Mouse (Mus musculus) granulocyte monocyte progenitor cell, adult 5-6 weeks (primary cell): ENCODE results near the gene Tbc1d7. TPM values are rescaled to one million over a fixed set of nuclear protein-coding genes. Genes with fewer than 3 reads are reported as not detected.

Experiments
- ATAC-seq: replicated peaks from 2 replicates; pipeline ENCODE4 v1.8.0; 2016; ENCODE audit warnings: mild to moderate bottlenecking, moderate TSS enrichment, inconsistent platforms; ENCODE audit not compliant: poor library complexity, severe bottlenecking
- total RNA-seq, 2 experiments: library from RNA; stranded (forward) in 1 of 2; stranded (reverse) in 1 of 2; fragments of 200-712, 200-1000 nt in 1 of 2; fragments of >200 nt in 1 of 2; fragmentation: Nextera tagmentation in 1 of 2; gene quantifications; 2 replicates each; pipeline ENCODE4 v1.2.3; 2014 to 2017

The Tbc1d7 gene
- total RNA-seq, 2 experiments from 2014 or later = 12.7 to 34.8 TPM

DNA sequence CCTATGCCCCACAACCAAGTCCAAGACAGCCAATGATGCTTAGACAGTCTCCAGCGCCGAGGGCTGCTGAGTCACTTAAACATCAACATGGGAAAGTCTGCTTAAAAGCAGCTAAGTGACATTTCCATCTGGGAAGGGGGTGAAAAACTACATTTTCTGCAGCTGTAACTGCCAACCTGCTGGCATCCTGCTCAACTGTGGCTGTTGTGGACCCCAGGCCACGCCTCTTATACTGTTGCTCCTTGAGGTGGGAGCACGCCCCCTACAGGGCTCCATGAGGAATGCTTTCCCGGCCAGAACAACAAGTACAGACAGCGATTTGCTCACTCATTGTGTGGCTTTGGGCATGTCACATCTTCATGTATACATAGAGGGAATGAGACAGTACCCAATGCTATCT, 25.9 kb upstream of the Tbc1d7 start:
- no peak for ATAC-seq

DNA sequence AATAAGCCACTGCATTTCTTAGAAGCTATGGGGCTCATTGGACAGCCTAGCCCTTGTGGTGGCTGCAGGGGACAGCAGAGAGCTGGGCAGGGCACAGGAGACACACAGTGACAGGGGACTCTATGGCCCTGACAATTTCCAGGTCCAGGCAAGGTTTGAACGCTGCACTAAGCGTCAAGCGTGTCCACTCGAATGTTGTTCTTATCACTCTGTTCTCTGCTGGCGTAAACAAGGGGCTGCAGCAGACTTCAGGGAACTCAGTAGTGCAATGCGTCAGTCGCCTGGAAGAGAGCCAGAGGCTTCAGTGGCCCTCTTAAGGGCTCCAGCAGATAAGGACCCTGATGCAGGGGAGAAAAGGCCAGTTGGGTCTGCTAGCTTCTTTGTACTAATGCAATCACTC, 24.7 kb upstream of the Tbc1d7 start:
- ATAC-seq = no peak

DNA sequence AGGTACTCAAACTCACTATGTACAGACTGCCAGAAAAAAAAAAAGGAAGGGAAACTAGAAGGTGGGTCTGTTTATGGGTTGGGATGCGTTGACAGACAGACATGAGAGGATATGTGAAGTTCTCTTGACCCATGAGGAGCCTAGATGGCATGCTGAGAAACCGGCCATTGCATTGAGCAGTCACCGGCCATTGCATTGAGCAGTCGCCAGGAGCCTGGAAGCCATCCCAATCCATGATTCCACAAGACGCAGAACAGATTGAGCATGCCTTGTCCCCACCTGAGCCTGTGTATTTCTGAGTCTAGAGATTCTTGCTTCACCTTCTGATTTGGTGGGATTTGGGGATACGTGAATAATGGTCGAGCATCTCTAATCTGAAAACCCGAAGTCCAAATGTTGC, 22.6 kb upstream of the Tbc1d7 start:
- no peak for ATAC-seq

DNA sequence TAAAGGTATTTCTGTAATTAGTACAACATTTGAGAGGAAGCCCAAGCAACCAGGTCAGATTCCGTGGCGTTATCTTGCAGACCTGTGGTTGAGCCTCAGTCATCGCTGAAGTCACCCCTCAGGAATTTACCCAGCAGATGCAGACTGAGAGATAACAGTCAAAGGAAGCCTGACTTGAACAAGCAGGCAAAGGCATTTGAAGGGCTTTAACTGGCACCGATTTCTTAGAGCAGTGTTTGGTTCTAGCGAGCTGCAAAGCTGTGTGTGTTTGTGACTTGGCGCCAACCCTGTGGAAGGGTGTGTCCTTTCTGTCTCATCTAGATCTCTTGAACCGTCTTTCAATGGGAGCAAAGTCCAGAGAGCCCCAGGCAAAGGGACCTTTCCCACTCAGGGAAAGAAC, 22.0 kb upstream of the Tbc1d7 start:
- peak; percentile 24 for ATAC-seq

DNA sequence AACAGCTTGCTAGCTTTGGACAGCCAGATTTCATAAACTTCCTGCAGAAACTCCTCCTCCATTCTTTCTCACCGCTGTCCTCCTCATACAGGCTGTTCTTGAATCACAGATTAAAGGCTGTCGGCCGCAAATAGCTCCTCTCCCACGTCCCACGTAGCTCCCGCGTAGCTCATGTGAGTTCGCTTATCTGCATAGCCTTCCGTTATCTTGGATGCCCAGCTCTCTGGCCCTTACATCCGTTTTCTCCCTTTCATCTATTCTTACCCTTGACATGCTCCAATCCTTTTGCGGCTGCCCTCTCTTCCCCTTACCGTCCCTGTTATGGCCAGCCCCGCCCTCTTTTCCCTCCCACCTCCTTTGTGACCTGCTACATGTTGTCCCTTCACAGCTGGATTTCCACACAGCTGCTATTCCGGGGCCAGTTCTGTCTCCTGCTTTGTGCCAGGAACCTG, 20.5 kb upstream of the Tbc1d7 start:
- peak; percentile 80 for ATAC-seq

DNA sequence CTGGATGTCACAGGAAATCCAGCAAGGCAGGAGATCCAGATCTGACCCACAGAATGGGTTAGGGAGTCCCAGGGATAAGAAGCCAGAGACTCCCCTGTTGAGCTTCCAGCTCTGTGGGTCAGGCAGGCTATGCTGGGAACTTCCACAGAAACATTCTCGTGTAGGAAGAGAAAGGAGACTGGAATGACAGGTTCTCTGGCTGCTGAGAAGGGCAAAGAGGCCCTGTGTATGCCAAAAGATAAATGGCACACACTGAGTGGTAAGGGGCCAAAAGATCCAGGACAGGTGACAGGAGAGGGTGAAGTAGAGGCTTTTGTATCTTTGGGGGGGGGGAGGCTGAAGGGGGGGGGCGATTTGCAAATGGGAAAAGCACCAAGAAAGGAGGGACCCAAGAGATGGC, 20.0 kb upstream of the Tbc1d7 start:
- ATAC-seq = no peak

DNA sequence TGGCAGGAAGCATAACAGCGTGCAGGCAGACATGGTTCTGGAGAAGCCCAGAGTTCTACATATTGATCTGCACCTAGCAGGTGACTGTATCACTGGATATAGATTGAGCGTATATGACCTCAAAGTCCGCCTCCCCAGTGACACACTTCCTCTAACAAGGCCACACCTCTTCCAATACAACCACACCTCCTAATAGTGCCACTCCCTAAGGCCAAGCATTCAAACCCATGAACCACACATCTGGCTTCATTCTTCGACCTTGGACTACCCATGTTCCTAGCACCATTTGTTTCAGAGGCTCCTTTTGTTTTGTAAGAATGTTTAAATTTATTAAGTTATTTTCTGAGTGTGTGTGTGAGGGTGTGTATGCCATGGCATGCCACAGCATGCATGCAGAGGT, 16.4 kb upstream of the Tbc1d7 start:
- no peak for ATAC-seq

DNA sequence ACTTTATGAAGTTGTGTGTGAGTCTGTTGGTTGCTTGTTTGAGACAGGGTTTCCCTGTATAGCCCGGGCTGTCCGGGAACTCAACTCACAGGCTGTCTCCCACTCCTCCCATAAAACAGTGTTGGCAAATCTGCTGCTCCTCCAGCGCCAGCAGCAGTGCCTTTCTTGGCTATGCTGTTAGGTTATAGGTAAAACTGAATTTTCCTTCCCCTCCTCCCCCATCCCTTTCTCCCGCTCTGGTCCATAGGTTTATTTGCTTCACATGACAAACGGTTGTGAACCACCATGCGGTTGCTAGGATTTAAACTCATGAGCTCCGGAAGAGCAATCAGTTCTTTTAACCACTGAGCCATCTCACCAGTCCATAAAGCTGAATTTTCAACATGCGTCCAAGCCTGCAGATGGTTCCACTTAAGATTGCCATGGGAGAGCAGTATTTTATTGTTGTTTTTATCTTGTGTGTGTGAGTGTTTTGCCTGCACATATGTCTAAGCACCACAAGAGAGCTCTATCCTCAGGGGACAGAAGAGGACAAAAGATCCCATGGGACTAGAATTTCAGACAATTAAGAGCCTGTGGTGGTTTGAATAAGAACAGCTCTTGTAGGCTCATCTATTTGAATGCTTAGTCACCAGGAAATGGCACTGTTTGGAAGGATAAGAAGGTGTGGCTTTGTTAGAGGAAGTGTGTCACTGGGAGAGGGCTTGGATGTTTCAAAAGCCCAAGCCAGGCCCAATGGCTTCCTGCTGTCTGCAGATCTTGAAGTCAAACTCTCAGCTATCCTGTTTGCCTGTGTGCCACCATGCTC, 12.2 kb upstream of the Tbc1d7 start:
- ATAC-seq = no peak

DNA sequence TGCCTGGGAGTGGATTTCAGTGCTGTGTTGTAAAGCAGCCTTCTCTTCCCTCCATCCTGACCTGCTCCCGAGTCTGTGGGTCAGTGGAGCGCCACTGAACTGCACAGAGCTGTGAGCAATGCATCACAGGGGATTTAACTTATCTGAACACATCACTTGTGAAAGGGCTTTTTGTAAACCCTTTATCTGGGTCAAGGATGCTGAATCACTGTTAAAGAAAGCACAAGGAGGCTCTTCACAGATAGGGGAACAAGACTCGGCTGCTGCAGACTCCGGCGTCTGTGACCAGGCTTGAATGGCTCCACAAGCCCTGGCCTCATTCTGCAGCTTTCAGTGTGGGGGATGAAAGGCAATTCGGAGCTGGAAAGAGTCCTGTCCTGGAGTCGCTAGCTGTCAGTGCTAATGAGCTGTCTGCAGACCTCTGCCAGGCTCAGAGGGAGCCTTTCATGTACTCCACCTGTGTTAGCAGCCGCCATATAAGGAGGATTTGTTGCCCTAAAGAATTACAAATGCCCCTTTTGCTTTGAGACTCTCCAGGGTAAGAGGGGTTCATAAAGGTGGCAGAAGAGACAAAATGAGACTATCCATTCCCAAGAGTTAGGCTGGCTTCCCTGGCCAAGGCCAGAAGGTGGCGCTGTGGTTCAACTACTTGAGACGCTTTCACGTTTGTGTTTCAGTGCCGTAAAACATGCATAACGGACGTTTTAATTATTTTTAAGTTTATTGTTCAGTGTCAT, 11.3 kb upstream of the Tbc1d7 start:
- ATAC-seq = peak; percentile 60

DNA sequence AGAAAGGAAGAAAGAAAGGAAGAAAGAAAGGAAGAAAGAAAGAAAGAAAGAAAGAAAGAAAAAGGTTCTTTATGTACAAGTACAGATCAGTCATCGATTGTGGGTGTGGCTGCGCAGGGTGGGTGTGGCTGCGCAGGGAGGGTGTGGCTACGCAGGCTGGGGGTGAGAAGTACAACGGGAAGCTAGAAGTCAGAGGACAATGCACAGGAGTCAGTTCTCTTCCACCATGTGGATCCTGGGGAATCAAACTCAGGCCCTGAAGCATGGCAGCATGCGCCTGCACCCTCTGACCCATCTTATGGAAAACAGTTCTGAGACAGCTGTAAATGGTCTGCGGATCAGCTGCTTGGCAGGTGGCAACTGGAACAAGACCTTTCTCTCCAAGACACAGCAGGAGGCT, 9.8 kb upstream of the Tbc1d7 start:
- no peak for ATAC-seq

DNA sequence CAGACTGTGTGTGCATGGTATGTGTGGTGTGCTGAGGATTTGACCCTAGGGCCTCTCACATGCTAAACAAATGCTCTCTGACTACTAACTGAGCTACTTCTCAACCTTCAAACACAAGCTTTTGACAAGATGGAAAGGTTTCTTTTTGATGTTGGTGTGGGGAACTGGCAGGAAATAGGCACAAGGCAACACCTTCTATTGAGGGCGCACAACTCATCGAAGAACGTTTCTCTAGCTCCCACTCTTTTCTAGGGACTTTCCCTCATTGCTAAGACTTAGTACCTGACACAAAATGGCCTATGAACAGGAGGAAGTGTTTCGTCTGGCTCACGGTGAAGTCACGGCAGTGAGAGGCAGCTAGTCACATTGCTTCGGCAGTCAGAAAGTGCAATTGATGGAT, 6.0 kb upstream of the Tbc1d7 start:
- ATAC-seq = no peak

DNA sequence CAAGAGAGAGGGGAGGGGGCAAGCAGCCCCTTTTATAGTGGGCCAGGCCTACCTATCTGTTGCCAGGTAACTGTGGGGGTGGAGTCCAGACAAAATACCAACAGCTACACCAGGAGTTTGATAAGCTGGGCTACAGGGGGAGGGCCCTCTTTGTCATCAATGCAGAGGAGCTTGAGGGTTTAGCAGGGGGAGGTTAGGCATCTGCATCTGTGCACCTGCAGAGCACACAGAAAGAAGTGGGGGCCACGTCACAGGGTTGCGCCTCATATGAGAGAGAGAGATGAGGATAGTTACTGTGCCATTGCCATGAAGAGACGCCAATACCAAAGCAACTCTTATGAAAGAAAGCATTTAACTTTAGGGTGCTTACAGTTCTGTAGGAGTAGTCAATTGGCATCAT, 5.4 kb upstream of the Tbc1d7 start:
- ATAC-seq = no peak

DNA sequence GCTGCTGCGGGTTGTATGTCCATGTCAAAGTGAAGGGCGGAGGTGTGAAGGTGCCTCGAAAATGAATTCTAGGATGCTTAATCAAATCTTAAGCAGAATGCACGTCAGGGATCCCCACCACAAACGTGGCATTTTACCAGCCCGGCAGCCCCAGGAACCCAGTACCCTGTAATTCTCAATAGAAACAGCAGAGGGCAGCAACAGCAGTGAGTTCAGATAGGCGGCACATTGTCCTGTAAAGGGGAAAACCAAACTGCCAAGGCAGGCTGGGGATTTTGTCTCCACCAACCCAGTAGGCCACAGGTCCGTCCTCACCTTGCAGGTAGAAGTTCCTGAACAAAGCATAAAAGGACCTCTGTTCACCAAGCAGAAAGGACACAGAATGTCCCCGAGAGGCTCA, 2.0 kb upstream of the Tbc1d7 start:
- peak; percentile 46 for ATAC-seq

DNA sequence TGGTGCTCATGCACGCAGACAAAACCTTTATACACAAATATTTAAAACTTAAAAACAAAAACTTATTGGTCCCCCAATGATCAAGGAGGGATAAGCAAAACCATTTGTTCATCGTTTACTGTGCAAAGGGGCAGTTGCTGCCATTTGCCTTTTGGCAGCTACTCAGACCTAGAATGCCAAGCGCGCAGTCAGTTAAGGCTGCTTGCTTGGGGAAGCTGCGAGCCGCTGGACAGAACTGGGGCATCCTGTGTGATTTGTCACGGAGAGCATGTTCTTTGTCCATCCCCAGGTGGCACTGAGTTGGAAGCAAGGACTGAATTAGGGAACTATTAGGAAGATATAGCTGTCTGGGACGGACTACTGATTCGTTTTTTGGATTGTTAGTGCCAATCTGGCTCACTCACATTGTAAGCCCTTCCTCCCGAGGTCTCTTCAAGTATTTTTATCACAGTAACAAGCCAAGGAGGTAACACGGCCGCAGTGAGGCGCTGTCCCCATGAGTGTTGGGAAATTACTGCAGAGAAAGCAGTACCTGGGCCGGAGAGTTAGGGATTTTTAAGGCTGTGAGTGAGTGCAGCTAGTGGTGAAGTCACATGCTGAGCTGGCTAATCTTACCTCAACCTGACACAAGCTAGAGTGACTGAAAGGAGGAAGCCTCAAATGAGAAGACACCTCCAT, 874 bp upstream of the Tbc1d7 start:
- no peak for ATAC-seq

DNA sequence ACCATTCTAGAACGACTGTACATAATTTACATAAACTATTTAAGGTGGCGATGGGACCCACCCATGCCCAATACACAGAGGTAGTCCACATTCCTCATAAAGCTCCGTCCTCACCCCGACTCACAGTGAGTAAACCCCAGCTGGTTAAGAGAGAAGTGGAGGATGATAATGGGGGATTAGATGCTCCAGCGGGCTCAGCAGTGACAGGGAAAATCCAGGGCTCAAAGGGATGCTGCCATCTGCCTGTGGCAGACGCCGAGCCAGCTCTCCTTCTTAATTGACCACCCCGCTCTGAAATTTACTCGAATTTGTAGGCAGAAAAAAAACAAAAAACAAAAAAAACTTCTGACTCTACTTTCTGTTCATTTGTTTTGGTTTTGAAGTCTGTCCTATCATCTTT, 3.6 kb downstream of the Tbc1d7 start:
- no peak for ATAC-seq

DNA sequence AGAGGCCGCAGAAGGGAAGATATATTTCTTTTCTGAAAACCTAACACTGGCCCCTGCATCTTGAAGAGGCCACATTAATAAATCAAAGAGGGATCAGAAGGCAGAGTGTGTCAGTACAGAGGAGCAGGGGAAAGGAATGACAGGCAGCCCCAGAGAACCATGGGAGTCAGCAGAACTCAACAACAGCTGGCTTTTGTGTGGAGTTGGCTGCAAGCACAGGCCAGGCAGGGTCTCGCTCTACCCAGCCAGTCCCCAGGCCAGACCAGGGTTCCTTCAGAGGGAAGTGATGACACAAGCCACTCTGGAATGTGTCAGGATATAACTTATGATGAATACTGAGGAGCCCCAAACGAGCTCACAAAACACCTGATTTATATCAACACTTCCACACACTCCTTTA, 11.9 kb downstream of the Tbc1d7 start:
- ATAC-seq = no peak

DNA sequence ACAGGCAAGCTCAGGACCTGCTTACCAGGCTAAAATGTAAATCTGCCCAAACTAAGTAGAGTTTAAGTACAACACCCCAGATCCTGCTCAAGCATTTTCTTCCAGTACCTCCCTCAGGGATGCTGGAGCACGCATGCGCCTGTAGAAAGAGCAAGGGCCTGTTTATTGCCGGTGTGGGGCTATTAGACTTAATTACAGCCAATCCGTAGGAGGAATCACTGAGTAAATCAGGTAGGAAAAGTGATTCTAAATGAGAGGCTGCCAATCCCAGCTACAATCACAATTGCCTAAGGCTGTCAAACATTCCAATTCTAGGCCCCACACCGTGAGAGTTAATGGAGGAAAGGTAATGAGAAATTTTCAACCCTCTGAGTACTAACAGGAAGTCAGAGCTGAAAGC, 13.0 kb downstream of the Tbc1d7 start:
- ATAC-seq = no peak

DNA sequence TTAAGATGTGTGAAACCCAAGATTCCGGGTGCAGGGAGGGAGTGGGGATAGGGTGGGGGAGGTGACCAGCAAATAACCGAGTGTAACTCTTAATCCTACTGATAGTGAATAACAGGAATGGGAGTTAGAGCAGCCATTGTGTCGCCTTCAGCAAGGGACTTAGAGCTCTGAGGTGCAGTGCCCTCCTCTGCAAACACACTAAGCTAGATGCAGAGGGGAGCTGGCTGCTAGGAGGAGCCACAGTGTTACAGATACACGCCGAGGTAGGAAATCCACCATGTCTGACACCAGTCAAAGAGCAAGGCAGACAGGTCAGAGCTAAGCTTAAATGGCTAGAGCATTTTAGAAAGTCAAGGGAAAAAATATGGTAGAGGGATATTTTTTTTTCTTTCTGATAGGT, 13.9 kb downstream of the Tbc1d7 start:
- no peak for ATAC-seq

DNA sequence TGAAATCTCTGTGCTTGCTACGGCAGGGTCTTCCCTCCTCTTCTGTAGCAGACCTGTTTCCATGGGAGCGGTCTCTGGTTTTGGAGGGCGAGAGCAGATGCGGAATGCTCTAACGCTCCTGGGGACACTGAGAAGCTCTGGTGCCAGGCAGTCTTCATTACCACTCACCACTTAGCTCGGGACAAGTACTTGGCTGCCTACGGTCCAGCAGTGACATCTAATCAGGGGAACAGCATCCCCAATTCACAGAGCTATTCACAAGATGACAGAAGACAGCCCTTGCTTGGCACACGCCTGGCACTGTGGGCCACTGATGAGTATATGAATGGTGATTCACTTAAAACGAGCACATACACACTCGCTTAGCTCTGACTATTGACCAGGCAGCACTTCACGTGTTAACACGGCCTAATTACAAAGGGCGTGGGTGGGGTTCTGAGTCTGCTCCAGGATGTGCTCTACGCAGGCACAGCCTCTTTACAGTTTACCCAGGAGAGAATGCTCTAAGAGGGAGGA, 19.2 kb downstream of the Tbc1d7 start:
- no peak for ATAC-seq

DNA sequence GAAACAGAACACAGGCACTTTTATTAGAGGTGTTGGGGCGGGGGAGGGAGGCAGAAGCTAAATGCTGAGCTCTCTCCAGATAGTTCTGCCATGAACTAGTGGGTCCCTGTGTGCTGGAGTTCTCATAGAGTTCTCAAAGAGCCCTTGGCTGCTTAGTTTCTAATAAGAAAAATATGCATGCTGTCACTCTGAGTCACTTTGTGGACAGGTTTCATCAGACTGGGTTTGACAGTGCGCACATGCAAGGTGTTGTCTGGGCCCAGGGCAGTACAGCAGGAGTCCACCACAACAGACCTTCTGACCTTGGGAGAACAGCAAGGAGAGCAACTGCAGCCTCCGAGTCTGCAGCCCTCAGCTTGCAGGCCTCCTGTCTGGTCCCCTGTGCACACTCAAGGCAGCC, 21.6 kb downstream of the Tbc1d7 start:
- no peak for ATAC-seq

DNA sequence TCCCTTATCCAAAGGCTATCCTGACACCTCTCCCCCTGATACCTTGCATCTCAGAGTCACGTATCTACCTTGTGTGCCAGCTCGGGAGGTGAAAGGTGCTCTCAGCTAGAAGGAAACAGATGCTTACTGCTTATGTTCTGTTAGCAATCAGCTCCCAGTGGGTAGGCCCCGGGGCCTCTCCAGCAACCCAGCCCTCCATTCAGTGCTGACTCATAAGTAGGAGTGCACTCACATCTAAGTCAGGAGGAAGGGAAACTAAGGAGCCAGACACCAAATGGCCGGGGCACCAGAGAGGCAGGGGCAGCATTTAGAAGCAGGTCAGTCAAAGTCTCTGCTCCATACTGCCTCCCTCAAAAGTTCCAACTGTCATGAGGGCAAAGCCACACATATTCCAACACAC, 22.6 kb downstream of the Tbc1d7 start:
- peak; percentile 72 for ATAC-seq
